Mouse (Mus musculus): Measurements from ENCODE around the gene Bicdl1.

- TF ChIP-seq CTCF (IDR thresholded peaks at IDR 0.05; ENCODE audit: control insufficient read depth, insufficient read depth, low read length) (no peak), POLR2A (IDR thresholded peaks at IDR 0.05; ENCODE audit: borderline replicate concordance, control insufficient read depth, low read depth, low read length) (no peak)
Measured at GRCm38 (mm10) chr5:115685126-115685525, 46.3 kb downstream of the Bicdl1 start.
